In genomic region chr4:102866531-102866930, GRCm38 (mm10) we compare ENCODE assay signal across 28 mouse cellular contexts.
"Had no signal": no experiment of that assay in that cellular context is flagged by ENCODE, and none has a peak within 500 bp of the region (broad histone marks: within the 10 kb centered on the region; RNA-seq: fewer than 3 reads in every experiment).

No protein-coding gene starts in this region.

- ATAC-seq: forebrain, embryonic 13.5 days; forebrain, embryonic 14.5 days; forebrain, embryonic 15.5 days; forebrain, embryonic 16.5 days; forebrain, postnatal 0 days had no signal

- H3K27me3 ChIP-seq: embryonic facial prominence, embryonic 12.5 days; embryonic facial prominence, embryonic 13.5 days; embryonic facial prominence, embryonic 15.5 days; forebrain, embryonic 13.5 days; forebrain, embryonic 15.5 days had no signal

- DNase-seq: cerebellum, adult 2 months; cerebellum, adult 8-10 months; cerebellum, adult 9-10 months; cerebellum, adult 9-11 months; cerebellum, postnatal 10 days; cerebellum, postnatal 14 days; cerebellum, postnatal 25 days; cerebellum, postnatal 36 days; embryo, embryonic 11 days; forebrain, postnatal 0 days; gastrocnemius, adult 2 months; gastrocnemius, postnatal 10 days; gastrocnemius, postnatal 14 days; gastrocnemius, postnatal 25 days; gastrocnemius, postnatal 36 days; heart, adult 11 months; heart, adult 18-20 months; heart, adult 2 months had no signal

- H3K9me3 ChIP-seq: embryonic facial prominence, embryonic 10.5 days; embryonic facial prominence, embryonic 12.5 days; embryonic facial prominence, embryonic 13.5 days; embryonic facial prominence, embryonic 15.5 days; forebrain, embryonic 10.5 days; forebrain, embryonic 13.5 days; forebrain, embryonic 15.5 days had no signal

- H3K9ac ChIP-seq: embryonic facial prominence, embryonic 12.5 days; embryonic facial prominence, embryonic 13.5 days; embryonic facial prominence, embryonic 15.5 days; forebrain, embryonic 13.5 days; forebrain, embryonic 15.5 days; forebrain, postnatal 0 days had no signal

- H3K36me3 ChIP-seq: embryonic facial prominence, embryonic 10.5 days; embryonic facial prominence, embryonic 12.5 days; embryonic facial prominence, embryonic 13.5 days; embryonic facial prominence, embryonic 15.5 days; forebrain, embryonic 10.5 days had no signal

- H3K4me3 ChIP-seq: embryonic facial prominence, embryonic 10.5 days; embryonic facial prominence, embryonic 12.5 days; embryonic facial prominence, embryonic 13.5 days; embryonic facial prominence, embryonic 15.5 days; erythroblast, embryonic 14.5 days; forebrain, embryonic 10.5 days; forebrain, embryonic 13.5 days; forebrain, embryonic 15.5 days; gastrocnemius, adult 2 months; heart, adult 2 months had no signal

- H3K4me1 ChIP-seq: embryonic facial prominence, embryonic 10.5 days; embryonic facial prominence, embryonic 12.5 days; embryonic facial prominence, embryonic 13.5 days; embryonic facial prominence, embryonic 15.5 days had no signal

- H3K4me2 ChIP-seq: embryonic facial prominence, embryonic 12.5 days; embryonic facial prominence, embryonic 13.5 days; embryonic facial prominence, embryonic 15.5 days; forebrain, embryonic 13.5 days; forebrain, embryonic 15.5 days had no signal

- H3K27ac ChIP-seq: embryonic facial prominence, embryonic 10.5 days; embryonic facial prominence, embryonic 12.5 days; embryonic facial prominence, embryonic 13.5 days; embryonic facial prominence, embryonic 15.5 days; forebrain, embryonic 10.5 days; forebrain, embryonic 13.5 days; forebrain, embryonic 15.5 days; gastrocnemius, adult 2 months; heart, adult 2 months had no signal
